ENCODE assay signal across 9 mouse cellular contexts in genomic region chr1:189879965-189880364, GRCm38 (mm10). TPM values are rescaled to one million over a fixed set of nuclear protein-coding genes. Genes with fewer than 3 reads are reported as not detected.
A peak's percentile ranks its signal among the peaks of the same experiment; 100 is the strongest.
DNase-seq lines count a peak whose midpoint lies in the region; ATAC-seq and TF ChIP-seq lines count a peak whose summit lies in the region.
"Had no signal": no experiment of that assay in that cellular context is flagged by ENCODE, and none has a peak within 500 bp of the region (broad histone marks: within the 10 kb centered on the region; RNA-seq: fewer than 3 reads in every experiment).

No protein-coding gene starts in this region.

- H3K4me1 ChIP-seq in heart, embryonic 12.5 days (replicated peaks) = peaks cover 54% of the 10 kb centered on the region

- H3K36me3 ChIP-seq in heart, embryonic 12.5 days = peaks cover 53% of the 10 kb centered on the region

- no peak overlapping the region for H3K4me3 ChIP-seq in heart, embryonic 12.5 days

- peak; percentile 80 for ATAC-seq in Patski
- peak; percentile 54 for ATAC-seq in heart, embryonic 12.5 days (ENCODE audit: insufficient number of reproducible peaks, low FRiP score)

- H3K4me2 ChIP-seq in heart, embryonic 12.5 days = no peak overlapping the region

- CTCF ChIA-PET in Patski (lab: Charles Lee) = interaction anchor here (0.8 to 1.9 kb wide), 12 partner anchors 12 to 177 kb away, joined by 3 to 5 read pairs (median 4); no protein-coding TSS in a partner anchor

- H3K27me3 ChIP-seq in Patski = no peaks in the 10 kb centered on the region
- H3K27me3 ChIP-seq in heart, embryonic 12.5 days (replicated peaks) = no peaks in the 10 kb centered on the region

- 0 out of 2 replicates have a peak overlapping the region, but pooled peaks have one; percentile 31 for H3K9ac ChIP-seq in heart, embryonic 12.5 days

- 57% methylated on average over 8 of the region's 8 CpGs for WGBS in heart, embryonic 12.5 days

- H3K9me3 ChIP-seq in heart, embryonic 12.5 days (replicated peaks) = no peaks in the 10 kb centered on the region

- peak overlapping the region; percentile 76 for H3K27ac ChIP-seq in heart, embryonic 12.5 days (ENCODE audit: poor library complexity, severe bottlenecking)

- no peak for TF ChIP-seq CTCF in Patski (IDR thresholded peaks at IDR 0.05)

- peak; percentile 93 for DNase-seq in Patski (ENCODE audit: low read depth, low spot score)
- DNase-seq in adrenal gland, postnatal 25 days = peak; percentile 39
- DNase-seq in kidney, postnatal 4 days = peak; percentile 58 to 74
- no peak for DNase-seq in retina, postnatal 1 day
- DNase-seq in left cerebral cortex, postnatal 10 days (ENCODE audit: extremely low spot score in 1 of 2, low spot score in 2 of 2) = no peak
- no peak for DNase-seq in spleen, postnatal 36 days (ENCODE audit: low spot score in 2 of 2)
- no peak for DNase-seq in ovary, postnatal 14 days (ENCODE audit: low spot score)
- DNase-seq: thymus, postnatal 25 days had no signal

- POLR2A ChIA-PET in Patski (lab: Charles Lee) = interaction anchor here (0.5 to 0.9 kb wide), 2 partner anchors 178 to 253 kb away, joined by 3 read pairs; no protein-coding TSS in a partner anchor

- intact Hi-C loops in left cerebral cortex, postnatal 10 days (cut with DNase I) = loop anchor here (5.0 kb wide), 2 partner anchors 178 to 858 kb away; no protein-coding TSS in a partner anchor

- in situ Hi-C loops in Patski (cut with MboI; ENCODE audit: low pct_unique_long_range_greater_than_20kb) = loop anchor here (5.0 kb wide), 1 partner anchor 93 kb away; no protein-coding TSS in a partner anchor

RNA-seq across cellular contexts. Expression of gene Smyd2, which starts 42.2 kb away (rescaled TPM):
- 113 TPM for polyA plus RNA-seq in Patski (2021)
- 74.5 and 80.8 TPM in 2 replicates for total RNA-seq in adrenal gland, postnatal 25 days (2021)
- polyA plus RNA-seq in heart, embryonic 12.5 days (2016; fragmentation: Nextera tagmentation; extraction: Ambion mirVana) = 172 and 177 TPM in 2 replicates
- 100 to 1,000 TPM; 127 to 133 TPM for total RNA-seq in left cerebral cortex, postnatal 10 days (2021)

Comparison
In these comparisons a context has a peak if more than half of its experiments do, and no peak if none do; other contexts are left out.
1. DNase-seq: peak in Patski (single experiment), adrenal gland, postnatal 25 days (single experiment) and kidney, postnatal 4 days (2 of 2); none in retina, postnatal 1 day (single experiment), left cerebral cortex, postnatal 10 days (0 of 2), spleen, postnatal 36 days (0 of 2) and ovary, postnatal 14 days (single experiment).